Mouse (Mus musculus) brain, embryonic 14.5 days (tissue): ENCODE data around the gene Cenpp.

Source experiments
- CTCF ChIP-seq: fragments of 200-500 bp; IDR thresholded peaks from 2 replicates; pipeline ENCODE4 v1.5.1; 2012; ENCODE audit warnings: inconsistent platforms, mild to moderate bottlenecking, moderate library complexity, borderline replicate concordance; ENCODE audit not compliant: insufficient read depth, insufficient read length; ENCODE audit errors: extremely low read depth
- POLR2A ChIP-seq: fragments of 200-500 bp; IDR thresholded peaks from 2 replicates; pipeline ENCODE4 v1.6.1; 2012; ENCODE audit warnings: mild to moderate bottlenecking, inconsistent platforms, borderline replicate concordance; ENCODE audit not compliant: poor library complexity, insufficient read depth, insufficient read length, severe bottlenecking; ENCODE audit errors: extremely low read depth

- TF ChIP-seq CTCF (no peak), POLR2A (no peak)
Measured at GRCm38 (mm10) chr13:49421959-49422358, 230.6 kb downstream of the Cenpp start.
